Mouse (Mus musculus): ENCODE measurements around the gene Slfn5. TPM values are rescaled to one million over a fixed set of nuclear protein-coding genes. Genes with fewer than 3 reads are reported as not detected.

Slfn5 gene
- total RNA-seq (2012; rRNA removed) (0.17 and 0.67 TPM in 2 replicates), total RNA-seq (2014; rRNA removed) (0.04 and 0.07 TPM in 2 replicates), polyA plus RNA-seq (2012; ENCODE audit: insufficient read length, low read depth) (0.07 and 0.11 TPM in 2 replicates)

GRCm38 (mm10) chr11:82950736-82951481 is at the start of gene Slfn5:
Slfn5 (plus strand) TSS chr11:82951349.
- H3K4me3 ChIP-seq (replicated peaks in 1 of 3; ENCODE audit: low read depth in 2 of 3, low read length in 2 of 3, poor library complexity in 1 of 3): no peak within 1 kb of the TSS
- TF ChIP-seq USF2 (conservative IDR thresholded peaks at IDR 0.05; ENCODE audit: low read depth, low read length) (no peak), MYC (IDR thresholded peaks at IDR 0.05; ENCODE audit: low read depth, low read length) (no peak), TCF12 (IDR thresholded peaks at IDR 0.05; ENCODE audit: low read depth, low read length) (no peak), JUN (IDR thresholded peaks at IDR 0.05; ENCODE audit: insufficient read depth, low read depth, low read length) (no peak), ZMIZ1 (IDR thresholded peaks at IDR 0.05; ENCODE audit: low read depth, low read length) (no peak), GABPA (IDR thresholded peaks at IDR 0.05; ENCODE audit: insufficient replicate concordance, low read depth, low read length) (no peak), MAX (IDR thresholded peaks at IDR 0.05; ENCODE audit: low read length) (no peak), UBTF (IDR thresholded peaks at IDR 0.05; ENCODE audit: low read depth, low read length) (no peak), CTCF (conservative IDR thresholded peaks at IDR 0.05 in 1 of 2, IDR thresholded peaks at IDR 0.05 in 1 of 2; ENCODE audit: low read depth in 2 of 2, low read length in 2 of 2) (no peak), POLR2AphosphoS2 (IDR thresholded peaks at IDR 0.05; ENCODE audit: low read depth, low read length) (no peak), IRF4 (IDR thresholded peaks at IDR 0.05; ENCODE audit: low read depth, low read length) (no peak)
- no peak within 1 kb of the TSS for H3K9ac ChIP-seq (ENCODE audit: insufficient read depth, low read depth)
- no peak for DNase-seq (ENCODE audit: extremely low read depth)
- H3K4me2 ChIP-seq (ENCODE audit: insufficient read depth, low read depth, poor library complexity, severe bottlenecking): no peak within 1 kb of the TSS
- H3K27me3 ChIP-seq (replicated peaks): no peaks in the 10 kb centered on the region
- dilution Hi-C loops (cut with MboI; ENCODE audit: extremely low pct_ligation_motif_present, extremely low pct_unique_long_range_greater_than_20kb, low sequenced_read_pairs): no loop called here
- no peaks in the 10 kb centered on the region for H3K79me2 ChIP-seq (replicated peaks; ENCODE audit: control insufficient read depth, extremely low read depth, insufficient read depth, poor library complexity, severe bottlenecking)
- no peaks in the 10 kb centered on the region for H3K9me3 ChIP-seq (replicated peaks; ENCODE audit: low read length)
- in situ Hi-C loops (cut with MboI; ENCODE audit: low pct_ligation_motif_present, low pct_unique_long_range_greater_than_20kb, low sequenced_read_pairs): no loop called here
- H3K4me1 ChIP-seq (ENCODE audit: control insufficient read depth in 1 of 2, insufficient read depth in 2 of 2): peaks cover 6 to 26% of the 10 kb centered on the region in 2 experiments
- H3K36me3 ChIP-seq (replicated peaks in 1 of 2; ENCODE audit: control insufficient read depth in 1 of 2, insufficient read depth in 1 of 2, low read length in 1 of 2): no peaks in the 10 kb centered on the region
- H3K27ac ChIP-seq (ENCODE audit: insufficient read depth, low read depth): no peak within 1 kb of the TSS

- no peak overlapping the region for H3K9ac ChIP-seq (ENCODE audit: insufficient read depth, low read depth)
- no peak overlapping the region for H3K4me2 ChIP-seq (ENCODE audit: insufficient read depth, low read depth, poor library complexity, severe bottlenecking)
- peaks cover 81 to 96% of the 10 kb centered on the region in 2 experiments for H3K36me3 ChIP-seq (replicated peaks in 1 of 2; ENCODE audit: control insufficient read depth in 1 of 2, insufficient read depth in 1 of 2, low read length in 1 of 2)
- H3K9me3 ChIP-seq (replicated peaks; ENCODE audit: low read length): peaks cover 3% of the 10 kb centered on the region
- DNase-seq (ENCODE audit: extremely low read depth): no peak
- dilution Hi-C loops (cut with MboI; ENCODE audit: extremely low pct_ligation_motif_present, extremely low pct_unique_long_range_greater_than_20kb, low sequenced_read_pairs) (no loop called here), in situ Hi-C loops (cut with MboI; ENCODE audit: low pct_ligation_motif_present, low pct_unique_long_range_greater_than_20kb, low sequenced_read_pairs) (loop anchor here (25.0 kb wide), 2 partner anchors 286 to 511 kb away; partner anchors contain the start of genes Rasl10b, Slfn3 and Slfn4)
- H3K4me3 ChIP-seq (replicated peaks in 1 of 3; ENCODE audit: low read depth in 2 of 3, low read length in 2 of 3, poor library complexity in 1 of 3): no peak overlapping the region
- peaks cover 0 to 20% of the 10 kb centered on the region in 2 experiments; a peak in 2 of 4 replicates for H3K4me1 ChIP-seq (ENCODE audit: control insufficient read depth in 1 of 2, insufficient read depth in 2 of 2)
- H3K79me2 ChIP-seq (replicated peaks; ENCODE audit: control insufficient read depth, extremely low read depth, insufficient read depth, poor library complexity, severe bottlenecking): peaks cover 2% of the 10 kb centered on the region; the same call in 1 of the 2 replicates
- no peaks in the 10 kb centered on the region for H3K27me3 ChIP-seq (replicated peaks)
- TF ChIP-seq POLR2AphosphoS2 (IDR thresholded peaks at IDR 0.05; ENCODE audit: low read depth, low read length) (0 out of 2 replicates have a peak, but pooled peaks have one; percentile 19), ZC3H11A (IDR thresholded peaks at IDR 0.05; ENCODE audit: low read depth, low read length) (no peak), POLR2A (IDR thresholded peaks at IDR 0.05; ENCODE audit: low read depth, low read length) (peak; percentile 23; the same call in 1 of the 2 replicates)
- no peak overlapping the region for H3K27ac ChIP-seq (ENCODE audit: insufficient read depth, low read depth)
These were observed 49.4 kb upstream of the Slfn5 start for GRCm38 (mm10) chr11:82901606-82902310.
